In the genomic region with DNA sequence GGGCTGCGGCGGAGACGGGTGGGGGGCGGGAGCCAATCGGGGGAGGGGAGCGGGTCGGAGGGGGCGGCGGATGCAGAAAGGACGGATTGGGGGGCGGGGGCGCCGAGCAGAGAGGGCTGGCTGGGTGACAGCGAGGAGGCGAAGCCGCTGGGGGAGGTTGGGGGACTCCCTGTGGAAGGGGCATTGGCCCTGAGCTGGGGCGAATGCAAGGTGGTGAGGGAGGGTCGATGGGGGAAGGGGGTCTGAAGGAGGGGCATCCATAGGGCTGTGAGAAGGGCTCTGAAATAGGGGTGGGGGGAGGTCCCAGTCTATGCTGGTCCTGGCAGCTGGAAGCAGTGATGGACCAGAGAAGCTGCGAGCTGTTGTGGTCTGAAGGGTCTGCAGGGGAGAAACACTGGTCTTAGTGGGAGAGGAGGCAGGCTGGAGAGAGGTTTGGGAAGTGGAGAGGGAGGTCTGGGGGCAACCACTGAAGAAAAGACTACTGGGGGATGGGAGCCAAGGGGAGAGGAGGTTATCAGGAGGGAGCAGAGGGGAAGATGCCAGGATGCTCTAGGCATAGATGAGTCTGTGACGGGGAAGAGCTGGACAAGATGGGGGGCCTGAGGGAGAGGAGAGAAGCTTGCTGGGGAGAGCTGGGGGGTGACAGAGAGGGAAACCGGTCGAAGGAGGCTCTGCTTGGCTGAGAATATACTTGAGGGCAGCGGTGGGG, we compare ENCODE assay signal across 8 mouse cellular contexts. TPM values are rescaled to one million over a fixed set of nuclear protein-coding genes. Genes with fewer than 3 reads are reported as not detected.
DNase-seq lines count a peak whose midpoint lies in the region; ATAC-seq and TF ChIP-seq lines count a peak whose summit lies in the region.

No protein-coding gene starts in this region.

- no peak for TF ChIP-seq CTCF in lung, embryonic 14.5 days (IDR thresholded peaks at IDR 0.05; ENCODE audit: low read depth)

- ATAC-seq in lung, embryonic 14.5 days (ENCODE audit: insufficient read depth), result no peak
- peak; percentile 4 for ATAC-seq in hindbrain, embryonic 16.5 days
- peak; percentile 16 for ATAC-seq in neural tube, embryonic 13.5 days (ENCODE audit: low read depth)

- H3K9ac ChIP-seq in lung, embryonic 14.5 days, result no peak overlapping the region
- H3K9ac ChIP-seq in hindbrain, embryonic 16.5 days (ENCODE audit: low read depth, low read length), result peak overlapping the region; percentile 86
- peak overlapping the region; percentile 86 for H3K9ac ChIP-seq in neural tube, embryonic 13.5 days

- H3K4me3 ChIP-seq in lung, embryonic 14.5 days (ENCODE audit: low read depth, low read length), result peak overlapping the region; percentile 45; the same call in 1 of the 2 replicates
- H3K4me3 ChIP-seq in hindbrain, embryonic 16.5 days (ENCODE audit: low read length), result peak overlapping the region; percentile 70
- peak overlapping the region; percentile 66 for H3K4me3 ChIP-seq in neural tube, embryonic 13.5 days

- H3K4me2 ChIP-seq in lung, embryonic 14.5 days, result peak overlapping the region; percentile 91
- H3K4me2 ChIP-seq in hindbrain, embryonic 16.5 days (ENCODE audit: low read length), result peak overlapping the region; percentile 92
- H3K4me2 ChIP-seq in neural tube, embryonic 13.5 days, result peak overlapping the region; percentile 81

- no peaks in the 10 kb centered on the region for H3K9me3 ChIP-seq in lung, embryonic 14.5 days (ENCODE audit: low read depth, low read length)
- H3K9me3 ChIP-seq in hindbrain, embryonic 16.5 days (ENCODE audit: control insufficient read depth, low read length), result no peaks in the 10 kb centered on the region
- H3K9me3 ChIP-seq in neural tube, embryonic 13.5 days, result no peaks in the 10 kb centered on the region

- peak; percentile 77 for DNase-seq in cerebellum, adult 9-11 months
- no peak for DNase-seq in cerebellum, adult 11 months
- no peak for DNase-seq in lung, embryonic 14.5 days
- no peak for DNase-seq in lung, postnatal 36 days
- DNase-seq in layer of hippocampus, adult 11-12 months (ENCODE audit: low spot score), result no peak
- DNase-seq in kidney, postnatal 25 days, result no peak

- peaks cover 48% of the 10 kb centered on the region for H3K27me3 ChIP-seq in lung, embryonic 14.5 days (ENCODE audit: insufficient read depth, low read length)
- H3K27me3 ChIP-seq in hindbrain, embryonic 16.5 days (replicated peaks; ENCODE audit: control insufficient read depth, insufficient read depth, low read length), result no peaks in the 10 kb centered on the region
- peaks cover 34% of the 10 kb centered on the region; the same call in 1 of the 2 replicates for H3K27me3 ChIP-seq in neural tube, embryonic 13.5 days

- H3K27ac ChIP-seq in lung, embryonic 14.5 days (ENCODE audit: low read depth), result no peak overlapping the region
- peak overlapping the region; percentile 94 for H3K27ac ChIP-seq in hindbrain, embryonic 16.5 days (ENCODE audit: low read depth, low read length)
- peak overlapping the region; percentile 94 for H3K27ac ChIP-seq in neural tube, embryonic 13.5 days (replicated peaks)

- peaks cover 3% of the 10 kb centered on the region; the same call in 1 of the 2 replicates for H3K4me1 ChIP-seq in lung, embryonic 14.5 days (ENCODE audit: insufficient read depth)
- peaks cover 70% of the 10 kb centered on the region for H3K4me1 ChIP-seq in hindbrain, embryonic 16.5 days (ENCODE audit: control insufficient read depth, insufficient read depth, low read depth, low read length)
- H3K4me1 ChIP-seq in neural tube, embryonic 13.5 days (replicated peaks), result peaks cover 83% of the 10 kb centered on the region

- H3K36me3 ChIP-seq in lung, embryonic 14.5 days (ENCODE audit: insufficient read depth), result no peaks in the 10 kb centered on the region
- H3K36me3 ChIP-seq in hindbrain, embryonic 16.5 days (ENCODE audit: control insufficient read depth, insufficient read depth, low read length), result no peaks in the 10 kb centered on the region
- H3K36me3 ChIP-seq in neural tube, embryonic 13.5 days, result no peaks in the 10 kb centered on the region

- WGBS in lung, embryonic 14.5 days, result 11% methylated on average over 19 of the region's 23 CpGs
- WGBS in hindbrain, embryonic 16.5 days, result 3% methylated on average over 19 of the region's 23 CpGs
- 8% methylated on average over 21 of the region's 23 CpGs for WGBS in neural tube, embryonic 13.5 days

RNA-seq across cellular contexts. Expression of gene Nrxn2, which starts 0.6 kb away (rescaled TPM):
- polyA plus RNA-seq in lung, embryonic 14.5 days (2014; fragmentation: Nextera tagmentation; extraction: Ambion mirVana), result 0.47 and 1.1 TPM in 2 replicates
- 29.1 and 37.1 TPM in 2 replicates for polyA plus RNA-seq in hindbrain, embryonic 16.5 days (2015; fragmentation: Nextera tagmentation; extraction: Ambion mirVana)
- 24.0 and 28.9 TPM in 2 replicates for polyA plus RNA-seq in neural tube, embryonic 13.5 days (2015; fragmentation: Nextera tagmentation; extraction: Ambion mirVana)

RNA-seq across cellular contexts. Expression of gene Rasgrp2, which starts 20.0 kb away (rescaled TPM):
- polyA plus RNA-seq in lung, embryonic 14.5 days (2014; fragmentation: Nextera tagmentation; extraction: Ambion mirVana), result 34.8 and 35.1 TPM in 2 replicates
- polyA plus RNA-seq in hindbrain, embryonic 16.5 days (2015; fragmentation: Nextera tagmentation; extraction: Ambion mirVana), result 184 and 232 TPM in 2 replicates
- polyA plus RNA-seq in neural tube, embryonic 13.5 days (2015; fragmentation: Nextera tagmentation; extraction: Ambion mirVana), result 44.1 and 49.9 TPM in 2 replicates

RNA-seq across cellular contexts. Expression of gene Pygm, which starts 34.9 kb away (rescaled TPM):
- polyA plus RNA-seq in lung, embryonic 14.5 days (2014; fragmentation: Nextera tagmentation; extraction: Ambion mirVana), result 6.1 and 9.3 TPM in 2 replicates
- 10.2 and 13.2 TPM in 2 replicates for polyA plus RNA-seq in hindbrain, embryonic 16.5 days (2015; fragmentation: Nextera tagmentation; extraction: Ambion mirVana)
- 5.7 and 6.3 TPM in 2 replicates for polyA plus RNA-seq in neural tube, embryonic 13.5 days (2015; fragmentation: Nextera tagmentation; extraction: Ambion mirVana)

RNA-seq across cellular contexts. Expression of gene Sf1, which starts 55.6 kb away (rescaled TPM):
- polyA plus RNA-seq in lung, embryonic 14.5 days (2014; fragmentation: Nextera tagmentation; extraction: Ambion mirVana), result 177 and 200 TPM in 2 replicates
- polyA plus RNA-seq in hindbrain, embryonic 16.5 days (2015; fragmentation: Nextera tagmentation; extraction: Ambion mirVana), result 81.4 and 106 TPM in 2 replicates
- polyA plus RNA-seq in neural tube, embryonic 13.5 days (2015; fragmentation: Nextera tagmentation; extraction: Ambion mirVana), result 107 and 119 TPM in 2 replicates

Comparison
In these comparisons a context has a peak if more than half of its experiments do, and no peak if none do; other contexts are left out.
1. RNA of gene Nrxn2, which starts 0.6 kb away (polyA plus RNA-seq): 29.1 to 37.1 TPM in hindbrain, embryonic 16.5 days and 24.0 to 28.9 TPM in neural tube, embryonic 13.5 days; 0.47 to 1.1 TPM in lung, embryonic 14.5 days; every median in the first group is over 10 times any median in the second.
2. Peak in every context shown above with its lines, with median percentiles within 50 percentile points of each other: H3K4me2 ChIP-seq and H3K4me3 ChIP-seq.